Mouse (Mus musculus): ENCODE measurements around the gene Zfyve19. TPM values are rescaled to one million over a fixed set of nuclear protein-coding genes. Genes with fewer than 3 reads are reported as not detected.

Gene Zfyve19
- total and polyA plus RNA-seq, 3 experiments = 37.4 to 52.5 TPM; not detected in 1

GRCm38 (mm10) chr2:119176761-119177160, 31.7 kb upstream of the Zfyve19 start:
- no peak overlapping the region for H3K27ac ChIP-seq (ENCODE audit: control insufficient read depth, low read depth, low read length)
- peaks cover 4 to 22% of the 10 kb centered on the region in 2 experiments; a peak in 3 of 4 replicates for H3K4me1 ChIP-seq (ENCODE audit: control insufficient read depth in 1 of 2, insufficient read depth in 2 of 2, low read length in 2 of 2)
- TF ChIP-seq ZC3H11A (IDR thresholded peaks at IDR 0.05; ENCODE audit: low read depth, low read length) (no peak), CHD2 (IDR thresholded peaks at IDR 0.05; ENCODE audit: low read length) (no peak), USF1 (IDR thresholded peaks at IDR 0.05; ENCODE audit: low read depth, low read length) (no peak), MYB (IDR thresholded peaks at IDR 0.05; ENCODE audit: low read depth, low read length) (no peak), POLR2A (IDR thresholded peaks at IDR 0.05; ENCODE audit: control insufficient read depth in 1 of 2, insufficient read depth in 1 of 2, low read depth in 1 of 2, low read length in 2 of 2, poor library complexity in 1 of 2) (no peak), ZMIZ1 (IDR thresholded peaks at IDR 0.05; ENCODE audit: low read depth, low read length) (no peak), TBP (IDR thresholded peaks at IDR 0.05; ENCODE audit: low read depth, low read length) (no peak), ETS1 (IDR thresholded peaks at IDR 0.05; ENCODE audit: low read depth, low read length) (no peak), USF2 (IDR thresholded peaks at IDR 0.05; ENCODE audit: borderline replicate concordance in 1 of 2, insufficient read depth in 1 of 2, low read depth in 1 of 2, low read length in 2 of 2) (no peak)
- H3K27me3 ChIP-seq (ENCODE audit: control insufficient read depth in 1 of 2, insufficient read depth in 2 of 2, low read length in 2 of 2) = no peaks in the 10 kb centered on the region
- H3K9ac ChIP-seq (ENCODE audit: control insufficient read depth, low read depth, low read length, poor library complexity, severe bottlenecking) = no peak overlapping the region
- peaks cover 0 to 11% of the 10 kb centered on the region in 2 experiments; a peak in 2 of 4 replicates for H3K36me3 ChIP-seq (ENCODE audit: control insufficient read depth in 1 of 2, insufficient read depth in 2 of 2, low read length in 2 of 2)
- DNase-seq (ENCODE audit: low read depth, low spot score) = no peak
- no peak overlapping the region for H3K4me3 ChIP-seq (ENCODE audit: control insufficient read depth in 1 of 2, insufficient read depth in 1 of 2, low read depth in 2 of 2, low read length in 2 of 2)
- H3K9me3 ChIP-seq (replicated peaks; ENCODE audit: insufficient read depth, low read length) = no peaks in the 10 kb centered on the region
- no peaks in the 10 kb centered on the region for H3K79me2 ChIP-seq (ENCODE audit: control insufficient read depth, insufficient read depth, low read length, poor library complexity)

DNA sequence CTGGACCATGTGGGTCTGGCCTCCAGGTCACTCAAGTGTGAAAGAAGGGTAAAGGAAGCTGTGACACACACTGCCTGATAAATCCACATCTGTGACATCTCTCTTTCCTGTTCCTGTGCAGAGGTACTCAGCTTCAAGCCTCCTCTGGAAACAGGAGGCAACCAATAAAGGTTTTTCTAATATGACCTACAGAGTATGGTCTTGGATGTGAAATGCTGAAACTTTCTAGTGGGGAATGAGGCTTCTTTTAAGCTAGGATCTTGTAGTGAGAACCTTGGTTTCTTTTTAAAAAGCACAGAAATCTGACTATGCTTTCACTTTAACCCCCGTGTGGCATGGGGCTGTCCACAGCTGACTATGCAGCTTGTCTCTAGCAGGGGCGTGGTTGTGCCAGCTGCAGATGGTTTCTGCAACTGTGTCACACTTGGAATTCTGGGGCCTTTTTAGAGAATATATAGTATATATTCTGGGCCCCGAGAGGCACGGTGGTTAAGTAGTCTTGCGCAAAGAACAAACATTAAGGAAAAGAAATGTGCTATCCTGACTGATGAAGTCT, 31.0 kb upstream of the Zfyve19 start:
- Histone ChIP-seq H3K36me3 (ENCODE audit: control insufficient read depth in 1 of 2, insufficient read depth in 2 of 2, low read length in 2 of 2) (peaks cover 0 to 8% of the 10 kb centered on the region in 2 experiments; a peak in 2 of 4 replicates), H3K4me3 (ENCODE audit: control insufficient read depth in 1 of 2, insufficient read depth in 1 of 2, low read depth in 2 of 2, low read length in 2 of 2) (no peak overlapping the region), H3K4me1 (ENCODE audit: control insufficient read depth in 1 of 2, insufficient read depth in 2 of 2, low read length in 2 of 2) (peaks cover 4 to 16% of the 10 kb centered on the region in 2 experiments; a peak in 3 of 4 replicates), H3K27me3 (ENCODE audit: control insufficient read depth in 1 of 2, insufficient read depth in 2 of 2, low read length in 2 of 2) (no peaks in the 10 kb centered on the region), H3K27ac (ENCODE audit: control insufficient read depth, low read depth, low read length) (no peak overlapping the region), H3K79me2 (ENCODE audit: control insufficient read depth, insufficient read depth, low read length, poor library complexity) (no peaks in the 10 kb centered on the region), H3K9ac (ENCODE audit: control insufficient read depth, low read depth, low read length, poor library complexity, severe bottlenecking) (no peak overlapping the region), H3K9me3 (replicated peaks; ENCODE audit: insufficient read depth, low read length) (no peaks in the 10 kb centered on the region)
- TF ChIP-seq ZKSCAN1 (IDR thresholded peaks at IDR 0.05; ENCODE audit: low read depth, low read length) (no peak), ETS1 (IDR thresholded peaks at IDR 0.05; ENCODE audit: low read depth, low read length) (no peak), SMC3 (IDR thresholded peaks at IDR 0.05; ENCODE audit: low read depth, low read length) (no peak), MYB (IDR thresholded peaks at IDR 0.05; ENCODE audit: low read depth, low read length) (no peak), ZC3H11A (IDR thresholded peaks at IDR 0.05; ENCODE audit: low read depth, low read length) (no peak), EP300 (IDR thresholded peaks at IDR 0.05; ENCODE audit: low read depth in 1 of 2, low read length in 2 of 2) (no peak), MYC (IDR thresholded peaks at IDR 0.05; ENCODE audit: low read depth, low read length) (no peak), CHD1 (IDR thresholded peaks at IDR 0.05; ENCODE audit: low read depth, low read length) (no peak), SIN3A (IDR thresholded peaks at IDR 0.05; ENCODE audit: low read length) (no peak), MXI1 (IDR thresholded peaks at IDR 0.05; ENCODE audit: low read depth, low read length) (no peak), UBTF (IDR thresholded peaks at IDR 0.05; ENCODE audit: borderline replicate concordance, insufficient read depth, low read depth, low read length) (no peak), POLR2AphosphoS5 (IDR thresholded peaks at IDR 0.05; ENCODE audit: borderline replicate concordance, low read depth, low read length) (no peak), POLR2A (IDR thresholded peaks at IDR 0.05; ENCODE audit: control insufficient read depth in 1 of 2, insufficient read depth in 1 of 2, low read depth in 1 of 2, low read length in 2 of 2, poor library complexity in 1 of 2) (no peak), HCFC1 (IDR thresholded peaks at IDR 0.05; ENCODE audit: low read depth, low read length) (no peak), MAX (IDR thresholded peaks at IDR 0.05; ENCODE audit: low read length) (no peak), TBP (IDR thresholded peaks at IDR 0.05; ENCODE audit: low read depth, low read length) (no peak), CTCF (IDR thresholded peaks at IDR 0.05 in 2 of 3, conservative IDR thresholded peaks at IDR 0.05 in 1 of 3; ENCODE audit: control insufficient read depth in 1 of 3, insufficient read depth in 1 of 3, low read depth in 2 of 3, low read length in 3 of 3, poor library complexity in 1 of 3, severe bottlenecking in 1 of 3) (no peak), USF1 (IDR thresholded peaks at IDR 0.05; ENCODE audit: low read depth, low read length) (no peak)
- DNase-seq (ENCODE audit: low read depth, low spot score) = no peak
